Mouse (Mus musculus) bone marrow, adult 2 months (tissue): ENCODE results near the gene Tmsb10. TPM values are rescaled to one million over a fixed set of nuclear protein-coding genes. Genes with fewer than 3 reads are reported as not detected.

Source experiments
- H3K27ac ChIP-seq: fragments of 200-500 bp; 2 replicates; pipeline ENCODE4 v1.5.1; 2012; ENCODE audit warnings: low read depth, mild to moderate bottlenecking, control low read depth, inconsistent platforms, low read length; ENCODE audit not compliant: control insufficient read depth, poor library complexity, insufficient read depth
- H3K4me1 ChIP-seq: fragments of 200-500 bp; 2 replicates; pipeline ENCODE4 v1.6.1; 2011; ENCODE audit warnings: low read length; ENCODE audit not compliant: control insufficient read depth, insufficient read depth
- H3K4me3 ChIP-seq: fragments of 200-500 bp; replicated peaks from 2 replicates; pipeline ENCODE3; 2011; ENCODE audit warnings: mild to moderate bottlenecking, low read depth, low read length, control low read depth; ENCODE audit not compliant: control insufficient read depth
- CTCF ChIP-seq: fragments of 200-500 bp; IDR thresholded peaks from 2 replicates; pipeline ENCODE4 v1.5.1; 2011; ENCODE audit warnings: low read length, control low read depth; ENCODE audit not compliant: control insufficient read depth, insufficient read depth
- POLR2A ChIP-seq: fragments of 200-500 bp; IDR thresholded peaks from 2 replicates; pipeline ENCODE4 v1.6.1; 2011; ENCODE audit warnings: low read depth, mild to moderate bottlenecking, control low read depth, low read length, borderline replicate concordance; ENCODE audit not compliant: control insufficient read depth
- WGBS: fragments of 180-500 bp; shearing (Covaris S2); methylation state at CpG from one replicate; pipeline ENCODE4 v1.1.7; 2018; 5-methylcytosine and 5-hydroxymethylcytosine counted together
- polyA plus RNA-seq: library from polyadenylated mRNA; stranded (reverse); fragments of >200 nt; gene quantifications from 2 replicates; pipeline ENCODE4 v1.2.4, GENCODE M21; 2011; ENCODE audit warnings: low replicate concordance; ENCODE audit not compliant: missing spikeins, insufficient read depth, insufficient read length

Gene Tmsb10
- polyA plus RNA-seq, 1 experiment: 517 TPM

DNA sequence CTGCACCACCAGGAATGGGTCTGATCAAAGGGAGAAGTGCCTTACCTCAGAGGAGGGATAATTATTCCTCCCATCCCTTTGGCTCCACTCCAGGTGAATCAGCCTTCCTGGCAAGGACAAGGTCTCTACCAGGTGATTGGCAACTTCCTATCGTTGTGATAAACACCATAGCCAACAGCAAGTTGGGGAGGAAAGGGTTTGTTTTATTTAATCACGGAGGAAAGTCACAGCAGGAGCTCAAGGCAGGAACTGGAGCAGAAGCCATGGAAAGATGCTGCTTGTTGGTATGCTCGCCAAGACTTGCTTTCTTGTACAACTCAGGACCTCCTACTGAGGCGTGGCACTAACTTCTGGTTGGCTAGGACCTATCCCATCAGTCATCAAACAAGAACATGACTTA, 47.3 kb downstream of the Tmsb10 start:
- Histone ChIP-seq H3K4me3 (no peak overlapping the region), H3K4me1 (no peaks in the 10 kb centered on the region), H3K27ac (no peak overlapping the region)
- no peak for TF ChIP-seq POLR2A
- TF ChIP-seq CTCF: no peak
- 75% methylated on average over 4 of the region's 4 CpGs for WGBS

Other genes with a start within 250 kb of the Tmsb10 start
- 19.3 and 29.1 TPM in 2 replicates for gene Tcf7l1, start 169.5 kb downstream of the Tmsb10 start, polyA plus RNA-seq
- gene Kcmf1, start 58.8 kb downstream of the Tmsb10 start, polyA plus RNA-seq: 35.9 and 51.4 TPM in 2 replicates